Mouse (Mus musculus) adrenal gland, adult 2 months (tissue): Measurements from ENCODE around the gene Tgif2. TPM values are rescaled to one million over a fixed set of nuclear protein-coding genes. Genes with fewer than 3 reads are reported as not detected.
A peak's percentile ranks its signal among the peaks of the same experiment; 100 is the strongest.
"Not testable (repeated sequence)": the region's sequence is repeated elsewhere in the genome, so short reads cannot be mapped to it uniquely, and the experiment has no call there.

Experiments used
- DNase-seq: peaks from one replicate; pipeline ENCODE4 v3.0.0; 2021
- long read RNA-seq: library from polyadenylated mRNA; stranded (forward); transcript quantifications from one replicate; pipeline ENCODE4 v2.0.0, GENCODE M21; 2021
- polyA plus RNA-seq: library from polyadenylated mRNA; depleted of rRNA; stranded (reverse); fragments of >200 nt; gene quantifications from 2 replicates; pipeline ENCODE4 v1.2.3, GENCODE M21; 2012; rRNA removed
- total RNA-seq, 2 experiments: library from RNA; stranded (reverse); gene quantifications; 2 replicates each; pipeline ENCODE4 v1.2.3; 2021

Gene Tgif2
- total RNA-seq, result 1 to 10 TPM; 1.8 to 4.3 TPM
- 5.5 and 8.5 TPM in 2 replicates for polyA plus RNA-seq
- long read RNA-seq, partial matches to known transcripts, result 0 of 5 reads
- long read RNA-seq, other reads (novel, unspliced or antisense), result 3 of 5 reads

DNA sequence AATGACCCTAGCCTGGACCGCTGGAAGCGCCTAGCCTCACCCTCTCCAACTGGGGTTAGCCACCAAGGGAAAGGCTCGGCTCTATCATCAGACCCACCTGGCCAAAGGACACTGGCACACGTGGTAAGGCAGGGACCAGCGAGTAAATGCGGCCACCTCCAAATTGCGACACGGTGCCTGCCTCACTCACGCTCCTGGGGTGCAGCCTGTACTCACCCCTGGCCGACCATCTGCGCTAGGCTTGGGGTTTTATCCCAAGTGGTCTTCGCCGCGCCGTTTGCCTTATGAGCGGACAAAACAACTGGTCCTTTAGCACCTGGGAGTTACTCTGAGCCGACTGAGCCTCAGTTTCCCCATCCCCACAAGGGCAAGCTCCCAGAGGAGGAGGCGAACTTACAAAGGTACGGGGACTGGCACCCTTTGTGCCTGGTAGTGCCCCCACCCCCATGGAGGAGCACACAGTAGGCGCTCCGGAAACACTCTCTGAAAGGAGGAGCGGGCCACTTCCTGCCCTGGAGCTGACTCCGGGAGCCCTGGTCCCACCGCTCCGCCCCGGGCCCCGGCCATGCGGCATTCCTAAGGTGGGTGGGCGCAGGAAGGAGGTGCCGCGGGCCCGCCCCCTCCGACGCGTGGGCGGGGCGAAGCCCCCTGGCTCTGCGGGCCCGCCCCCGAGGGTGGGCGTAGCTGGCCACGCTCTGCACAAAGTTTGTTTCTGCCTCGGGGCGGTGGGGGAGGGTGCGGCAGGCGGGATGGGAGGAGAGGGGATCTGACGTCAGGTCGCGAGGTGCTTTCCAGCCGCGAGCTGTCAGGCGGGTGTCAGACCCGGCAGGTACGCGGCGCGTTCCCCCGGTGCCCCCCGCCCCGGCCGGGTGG is at the start of gene Tgif2:
TSS of gene Tgif2 (plus strand) at position 689 of the 873 bp plus-strand sequence.
- peak; percentile 67 for DNase-seq

DNA sequence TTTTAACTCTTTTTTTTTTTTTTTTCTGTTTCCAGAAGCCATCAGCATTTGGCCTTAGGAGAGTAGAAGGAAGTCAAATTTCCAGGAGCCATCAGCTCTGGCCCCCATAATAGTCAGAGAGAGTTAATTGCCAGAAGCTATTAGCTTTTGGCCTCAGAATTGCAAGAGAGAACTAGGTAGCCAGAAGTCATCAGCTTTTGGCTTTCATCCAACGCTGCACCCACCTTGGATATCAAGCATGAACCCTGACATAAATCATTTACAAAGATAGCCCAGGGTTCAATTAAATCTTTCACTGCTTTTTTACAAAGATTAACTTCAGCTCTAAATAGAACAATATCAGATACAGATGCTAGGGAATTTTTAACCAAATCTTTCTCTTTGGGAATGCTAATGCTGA is 41.3 kb upstream of the Tgif2 start:
- no peak for DNase-seq

DNA sequence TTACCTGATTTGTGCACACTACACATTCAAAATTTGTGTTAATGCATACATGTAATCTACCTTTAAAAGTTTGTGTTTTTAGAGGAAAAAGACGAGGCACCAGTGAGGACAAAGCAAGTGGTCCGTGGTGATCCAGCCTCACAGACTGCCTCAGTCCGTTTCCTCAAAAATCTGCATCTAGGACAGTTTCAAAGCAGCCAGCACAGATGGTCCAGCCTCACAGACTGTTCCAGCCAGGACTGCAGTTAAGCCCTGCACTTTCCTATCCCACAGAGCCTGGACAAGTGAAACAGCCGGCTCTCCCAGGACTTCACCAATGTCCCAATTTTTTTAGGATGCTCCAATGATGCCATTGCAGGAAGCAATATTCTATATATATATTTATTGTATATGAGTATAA is 38.8 kb upstream of the Tgif2 start:
- DNase-seq, result no peak

DNA sequence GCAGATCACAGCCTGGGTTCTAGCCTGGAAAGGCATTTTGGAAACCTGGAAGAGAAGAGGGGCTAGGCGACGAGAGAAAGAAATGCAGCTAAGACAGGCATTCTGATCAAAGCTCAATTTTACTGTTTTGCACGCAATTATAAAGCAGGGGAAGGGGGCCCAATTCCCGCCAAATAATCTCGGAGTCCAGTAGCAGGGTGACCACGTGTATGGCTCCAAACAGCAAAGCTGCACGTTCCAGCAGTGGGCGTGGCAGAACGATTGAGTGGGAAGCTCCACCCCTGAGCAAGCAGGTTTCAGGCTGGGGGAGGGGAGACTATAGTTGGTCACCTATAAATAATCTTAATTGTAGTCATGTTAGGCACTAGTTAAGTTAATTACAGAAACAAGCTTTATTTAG is 37.7 kb upstream of the Tgif2 start:
- DNase-seq, result not testable (repeated sequence)

DNA sequence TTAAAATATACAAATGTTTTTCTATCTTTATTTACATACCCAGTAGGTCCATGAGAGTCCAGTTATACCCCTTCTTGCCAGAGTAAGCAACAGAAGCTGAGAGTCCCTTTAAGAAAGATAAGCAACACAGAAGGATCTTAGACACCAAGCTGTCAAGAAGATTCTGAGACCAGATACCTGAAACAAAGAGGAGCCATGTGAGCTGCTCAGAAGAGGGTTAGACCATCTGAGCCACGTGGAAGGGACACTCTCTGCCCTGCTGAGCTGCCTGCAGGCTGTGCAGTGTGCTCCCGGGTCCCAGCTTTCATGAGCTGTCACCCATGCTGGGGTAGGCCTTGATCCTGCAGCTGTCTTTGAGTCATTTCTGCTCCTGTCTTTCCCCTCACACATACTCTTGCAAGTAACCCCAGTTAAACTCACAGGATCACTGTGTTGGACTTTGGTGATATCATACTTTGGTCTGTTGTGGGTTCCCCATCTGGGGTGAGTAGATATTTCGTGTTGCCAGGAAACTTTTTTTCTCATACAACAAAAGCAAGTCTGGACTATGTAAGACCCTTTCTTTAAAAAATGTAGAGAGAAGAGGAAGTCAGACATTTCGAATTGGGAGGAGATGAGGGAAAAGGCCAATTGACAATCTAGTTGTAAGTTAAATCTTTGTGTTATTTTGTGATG is 36.0 kb upstream of the Tgif2 start:
- DNase-seq, result no peak

DNA sequence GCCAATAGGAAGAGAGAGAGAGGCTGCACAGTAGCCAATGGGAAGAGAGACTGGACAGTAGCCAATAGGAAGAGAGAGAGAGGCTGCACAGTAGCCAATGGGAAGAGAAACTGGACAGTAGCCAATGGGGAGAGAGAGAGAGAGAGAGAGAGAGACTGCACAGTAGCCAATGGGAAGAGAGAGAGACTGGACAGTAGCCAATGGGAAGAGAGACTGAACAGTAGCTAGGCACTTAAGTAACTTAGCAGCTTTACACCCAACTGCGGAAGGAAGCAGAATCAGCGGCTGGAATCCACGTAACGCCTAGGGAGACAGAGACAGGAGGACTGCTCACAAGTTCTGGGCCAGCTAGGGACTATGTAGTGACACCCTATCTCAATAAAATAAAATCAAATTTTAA is 35.2 kb upstream of the Tgif2 start:
- no peak for DNase-seq

DNA sequence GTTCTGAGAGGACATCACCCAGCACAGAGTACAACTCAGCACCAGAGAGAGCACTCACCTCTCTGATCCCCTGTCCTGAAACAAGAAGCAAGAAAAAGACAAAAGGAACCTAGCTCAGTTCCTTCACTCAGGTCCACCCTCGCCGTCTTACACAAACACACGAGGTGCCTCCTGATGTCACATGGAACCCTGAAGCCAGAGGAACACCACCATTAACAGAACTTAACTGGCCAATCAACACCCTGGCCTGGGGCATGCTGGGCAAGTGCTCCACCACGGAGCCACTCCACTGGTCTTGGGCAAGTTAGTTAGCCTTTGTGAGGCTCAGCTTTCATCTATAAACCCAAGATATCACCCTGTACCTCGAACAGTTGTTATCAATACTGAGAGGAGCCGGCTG is 32.9 kb upstream of the Tgif2 start:
- DNase-seq, result no peak

DNA sequence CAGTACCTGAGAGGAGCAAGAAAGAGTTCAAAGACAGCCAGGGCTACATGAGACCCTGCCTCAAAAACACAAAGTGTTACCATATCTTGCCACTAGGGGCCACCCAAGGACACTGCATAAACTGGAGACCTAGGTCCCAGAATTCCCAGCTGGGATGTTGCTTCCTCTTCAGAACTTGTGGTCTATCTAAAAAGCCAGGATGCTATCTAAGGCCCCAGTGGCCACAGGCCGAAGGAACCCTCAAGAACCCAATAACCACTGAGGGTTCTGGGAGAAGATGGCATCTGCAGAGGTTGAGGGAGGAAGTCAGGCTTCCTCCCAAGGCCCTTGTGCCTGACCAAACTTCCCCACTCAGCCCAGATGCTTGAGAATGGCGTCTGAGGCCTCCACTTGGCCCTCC is 30.2 kb upstream of the Tgif2 start:
- DNase-seq, result peak; percentile 55

DNA sequence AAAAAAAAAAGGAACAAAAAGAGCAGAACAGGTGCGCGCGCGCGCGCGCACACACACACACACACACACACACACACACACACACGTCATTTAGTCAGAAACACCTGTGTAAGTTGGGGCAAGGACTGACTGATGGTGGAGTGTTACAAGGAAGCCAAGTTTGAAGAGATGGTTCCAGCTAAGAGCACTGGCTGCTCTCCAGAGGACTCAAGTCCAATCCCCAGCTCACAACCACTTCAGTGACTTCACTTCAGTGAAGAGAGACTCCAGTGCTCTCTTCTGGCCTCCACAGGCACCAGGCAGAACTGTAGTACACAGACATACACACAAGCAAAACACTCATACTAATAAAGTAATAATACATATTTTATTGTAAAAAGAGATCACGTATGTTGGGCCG is 29.1 kb upstream of the Tgif2 start:
- no peak for DNase-seq

DNA sequence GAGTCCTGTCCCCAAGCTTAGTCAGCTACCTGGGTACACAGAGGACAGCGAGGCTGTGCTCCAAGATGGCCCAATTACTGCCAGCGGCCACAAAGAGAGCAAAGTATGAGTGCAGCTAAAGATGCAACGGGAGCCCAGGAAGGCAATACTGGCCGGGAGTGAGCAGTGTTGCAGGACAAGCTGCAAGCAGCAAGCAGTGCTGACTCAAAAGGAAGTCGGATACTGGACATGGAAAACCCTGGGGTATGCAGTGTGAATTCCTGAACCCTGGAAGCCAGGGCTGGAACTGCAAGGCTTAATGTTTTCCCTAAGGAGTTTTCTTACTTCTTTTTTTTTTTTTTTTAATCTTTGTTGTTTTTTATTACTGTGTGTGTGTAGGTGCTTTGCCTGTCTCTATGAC is 28.3 kb upstream of the Tgif2 start:
- DNase-seq, result no peak

DNA sequence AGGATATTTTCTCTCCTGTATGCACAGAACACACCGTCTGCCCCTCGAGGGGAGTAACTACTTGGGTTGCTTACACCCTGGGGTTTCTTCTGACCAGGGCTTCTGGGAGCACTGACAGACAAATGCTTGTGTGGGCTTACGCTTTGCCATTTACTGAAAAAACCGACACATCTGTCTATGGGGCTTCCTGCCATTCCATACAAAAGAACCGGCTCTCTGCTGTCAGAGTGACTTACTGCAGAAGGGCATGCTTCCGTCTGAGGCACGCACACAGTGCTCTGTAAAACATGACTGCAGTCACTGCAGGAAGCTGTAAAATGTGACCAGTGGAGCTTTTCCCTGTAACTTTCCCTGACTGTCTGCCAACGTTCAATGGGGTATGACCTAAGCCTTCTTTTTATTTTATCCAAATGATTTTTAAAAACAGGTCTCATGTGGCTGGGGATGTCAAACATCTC is 25.4 kb upstream of the Tgif2 start:
- DNase-seq, result peak; percentile 10

DNA sequence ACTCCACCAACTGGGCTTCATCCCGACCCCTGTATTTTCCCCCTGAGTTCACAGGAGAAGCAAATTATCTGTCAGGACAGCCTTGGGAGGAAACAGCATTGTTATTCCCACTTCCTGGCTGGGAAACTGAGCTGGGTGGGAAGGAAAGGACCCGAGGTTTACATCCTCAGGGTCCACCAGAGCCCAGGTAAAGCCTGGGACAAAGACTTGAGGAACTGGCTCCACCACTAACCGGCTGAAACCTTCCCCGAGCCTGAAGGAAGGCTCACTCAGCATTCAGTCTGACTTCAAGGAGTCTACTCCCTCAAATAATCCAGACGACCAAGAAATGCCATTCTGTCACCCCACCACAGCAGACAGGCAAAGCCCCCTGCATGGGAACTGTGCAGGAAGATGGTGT is 24.9 kb upstream of the Tgif2 start:
- DNase-seq, result no peak

DNA sequence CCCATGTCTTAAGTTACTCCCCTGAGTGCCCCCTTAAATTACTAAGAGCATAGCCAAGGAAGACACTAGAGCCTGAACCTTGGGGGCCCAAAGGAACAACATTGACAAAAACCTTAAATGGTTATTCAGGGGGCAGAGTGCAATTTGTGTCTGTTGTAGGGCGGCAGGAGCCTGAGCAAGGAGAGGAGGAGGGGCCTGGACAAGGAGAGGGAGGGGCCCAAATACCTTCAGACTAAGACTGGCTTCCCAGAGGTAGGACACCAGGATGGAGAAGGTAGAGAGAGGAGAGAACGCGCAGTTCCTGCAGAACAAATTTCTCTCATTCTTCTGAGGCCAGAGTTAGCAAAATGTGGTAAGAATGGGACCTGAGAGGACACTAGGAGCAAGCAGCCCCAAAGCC is 24.4 kb upstream of the Tgif2 start:
- DNase-seq, result no peak

DNA sequence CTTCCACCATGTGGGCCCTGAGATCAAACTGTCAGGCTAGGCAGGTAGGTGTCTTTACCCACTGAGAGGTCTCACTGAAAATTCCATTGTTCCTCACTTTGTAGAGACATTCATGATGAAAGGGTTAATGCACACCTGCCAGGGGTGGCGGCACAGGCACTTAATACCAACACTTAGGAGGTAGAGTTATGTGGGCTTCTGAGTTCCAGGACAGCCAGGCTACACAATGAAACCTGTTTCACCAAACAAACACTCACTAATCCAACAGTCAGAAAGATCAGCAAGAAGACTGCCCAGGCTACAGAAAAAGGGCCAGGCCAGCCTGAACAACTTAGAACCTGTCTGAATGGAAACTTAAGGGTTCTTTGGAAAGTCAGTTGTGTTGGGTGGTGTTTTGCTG is 23.7 kb upstream of the Tgif2 start:
- no peak for DNase-seq

DNA sequence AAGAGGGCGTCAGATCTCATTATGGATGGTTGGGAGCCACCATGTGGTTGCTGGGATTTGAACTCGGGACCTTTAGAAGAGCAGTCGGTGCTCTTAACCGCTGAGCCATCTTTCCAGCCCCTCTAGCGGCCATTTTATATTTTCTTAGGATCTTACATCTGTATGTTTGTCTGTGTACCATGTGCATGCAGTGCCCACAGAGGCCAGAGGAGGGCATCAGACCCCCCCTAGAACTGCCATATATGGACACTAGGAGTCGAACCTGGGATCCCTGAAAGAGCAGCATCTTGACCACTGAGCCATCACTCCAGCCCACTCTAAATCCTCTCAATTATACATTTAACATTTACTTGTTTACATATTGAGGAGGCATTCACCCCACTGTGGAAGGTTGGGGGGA is 14.7 kb upstream of the Tgif2 start:
- not testable (repeated sequence) for DNase-seq

DNA sequence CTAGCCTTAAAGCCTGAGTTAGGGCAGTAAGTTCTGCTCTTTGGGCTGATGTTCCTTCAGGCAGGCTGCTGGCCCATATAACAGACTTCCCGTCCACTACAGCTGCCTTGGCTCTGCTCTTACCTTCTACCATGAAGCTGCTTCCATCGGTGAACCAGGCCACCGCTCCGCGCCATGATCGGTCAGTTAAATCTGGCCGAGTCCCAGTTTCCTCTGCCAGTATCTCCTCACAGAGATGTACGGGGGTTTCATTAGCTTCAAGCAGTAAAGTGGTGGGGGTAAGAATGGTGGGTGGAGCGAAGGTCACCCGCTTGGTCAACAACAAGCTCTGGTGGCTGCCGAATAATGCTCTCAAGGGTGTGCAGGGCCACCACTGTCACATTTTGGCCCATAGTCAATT is 5.5 kb upstream of the Tgif2 start:
- no peak for DNase-seq

DNA sequence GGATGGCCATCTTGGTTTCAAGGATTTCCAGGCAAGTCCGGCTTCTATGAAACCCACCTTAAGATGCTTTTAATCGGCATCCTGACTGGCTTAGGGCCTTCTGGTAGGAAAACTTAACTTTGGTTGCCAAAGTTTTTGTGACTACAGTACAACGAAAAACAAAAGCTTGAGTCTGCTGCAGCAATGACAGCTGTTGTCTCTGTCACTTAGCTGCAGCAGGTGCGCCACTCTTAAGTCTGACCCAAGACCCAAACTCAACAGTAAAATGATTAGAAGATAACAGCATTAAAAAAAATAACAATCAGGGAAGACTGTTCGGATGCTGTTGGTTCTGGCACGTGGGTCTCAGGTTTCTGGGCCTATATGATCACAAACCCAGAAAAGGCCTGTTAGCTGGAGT is 968 bp upstream of the Tgif2 start:
- DNase-seq, result no peak

DNA sequence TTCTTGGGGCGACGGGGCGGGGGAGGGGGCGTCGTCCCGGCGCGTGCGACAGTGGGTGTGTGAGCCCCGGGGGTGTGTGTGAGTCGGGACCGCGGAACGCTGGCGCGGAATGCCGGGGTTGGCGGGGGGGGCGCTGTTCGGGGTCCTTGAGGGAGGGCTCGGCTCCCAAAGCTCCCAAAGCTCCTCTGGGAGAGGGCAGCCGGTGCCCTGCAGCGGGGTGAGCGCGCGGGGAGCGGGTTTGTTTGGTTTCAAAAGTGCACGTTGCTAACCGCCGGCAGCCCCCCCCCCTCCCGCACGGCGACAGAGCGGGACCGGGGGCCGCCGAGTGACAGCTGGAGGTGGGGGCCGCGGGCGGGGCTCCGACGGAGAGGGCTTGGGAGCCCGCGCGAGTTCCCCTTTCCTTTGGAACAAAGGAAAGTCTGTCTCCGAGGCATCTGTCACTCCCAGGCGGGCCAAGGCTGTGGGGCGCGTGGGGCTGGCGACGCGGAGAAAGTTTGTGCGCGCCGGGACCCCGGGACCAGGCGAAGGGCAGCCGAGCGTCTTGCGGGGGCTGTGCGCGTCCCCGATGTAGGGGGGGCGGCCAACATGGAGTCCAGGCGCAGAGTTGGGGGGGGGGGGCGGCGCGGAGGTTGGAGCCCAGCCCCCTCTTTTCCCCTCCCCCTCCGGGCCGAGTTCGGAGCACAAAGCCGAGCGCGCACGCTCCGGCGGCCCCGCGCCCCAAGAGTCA is 657 bp downstream of the Tgif2 start:
- peak; percentile 50 for DNase-seq

DNA sequence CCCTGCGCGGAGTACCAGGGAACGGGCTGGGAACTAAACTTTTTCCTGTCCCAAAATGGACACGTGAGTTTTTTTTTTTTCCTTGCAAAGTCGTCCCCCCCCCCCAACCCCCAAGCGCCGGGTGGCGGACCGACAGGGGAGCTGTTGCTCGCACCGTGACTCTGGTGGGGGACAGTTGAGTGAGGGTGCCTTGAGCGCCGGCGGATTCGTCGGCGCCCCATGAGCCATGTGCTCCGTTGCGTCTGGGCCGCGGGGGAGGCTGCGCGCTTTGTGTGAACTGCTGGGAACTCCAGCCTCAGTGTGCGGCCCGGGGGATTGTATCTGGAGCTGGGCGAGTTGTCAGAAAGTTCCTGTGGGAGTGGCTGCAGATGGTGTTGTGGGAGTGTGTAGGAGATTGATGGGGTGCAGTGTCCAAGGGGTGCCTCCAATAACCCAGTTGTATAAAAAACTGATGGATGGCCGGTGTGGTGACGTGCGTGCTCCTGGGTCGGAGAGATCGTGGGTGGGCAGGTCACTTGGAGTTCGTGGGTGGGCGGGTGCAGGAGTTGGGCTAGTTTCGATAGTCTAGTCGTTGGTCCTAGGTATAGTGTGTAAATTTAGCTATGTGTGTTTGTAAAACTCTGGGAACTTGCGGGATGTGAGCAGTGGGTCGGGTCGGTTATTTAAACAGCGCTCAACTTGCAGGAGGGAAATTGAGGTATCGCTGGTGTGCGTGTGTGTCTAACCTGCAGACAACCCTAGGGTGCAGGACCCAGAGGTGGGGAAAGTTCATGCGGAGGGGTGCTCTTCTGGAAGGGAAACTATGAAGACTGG is 1.4 kb downstream of the Tgif2 start:
- DNase-seq, result peak; percentile 71

DNA sequence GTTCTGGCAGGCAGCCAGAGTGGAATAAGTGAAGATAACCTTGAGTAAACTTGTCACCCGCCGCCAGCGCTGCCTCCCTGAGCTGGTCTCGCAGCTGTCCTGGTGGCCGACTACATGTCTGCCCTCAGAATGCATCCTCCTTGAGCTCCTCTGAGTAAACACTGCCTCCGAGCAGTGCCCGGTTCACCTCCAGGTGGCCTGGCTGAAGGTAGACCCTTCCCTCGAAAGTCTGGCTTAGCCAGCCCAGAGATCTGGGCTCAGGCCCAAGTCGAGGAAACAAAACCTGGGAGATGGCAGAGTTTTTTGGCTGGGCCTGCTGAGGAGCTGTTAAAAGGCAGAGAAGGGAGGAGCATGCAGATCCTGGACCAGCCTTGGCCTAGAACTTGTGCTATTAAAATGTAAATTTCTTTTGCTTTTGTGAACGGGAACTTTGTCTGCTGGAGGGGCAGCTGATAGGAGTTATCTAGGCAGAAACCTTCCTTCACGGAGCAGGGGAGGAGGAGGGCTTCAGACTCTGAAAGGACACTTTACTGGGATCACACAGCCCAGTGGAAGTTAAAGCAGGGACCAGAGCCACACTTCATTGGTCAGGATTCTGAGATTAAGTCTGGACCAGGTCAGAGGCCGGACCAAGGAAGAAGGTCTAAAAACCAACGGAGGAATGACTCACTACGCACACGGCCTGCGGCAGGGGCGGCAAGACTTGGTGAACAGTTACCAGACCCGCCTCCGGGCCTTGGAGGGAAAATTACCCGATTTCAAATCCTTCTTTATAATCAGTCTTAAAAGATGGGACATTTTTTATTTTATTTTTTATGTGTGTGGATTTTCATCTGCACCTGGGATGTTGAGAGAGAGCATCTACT is 2.3 kb downstream of the Tgif2 start:
- peak; percentile 75 for DNase-seq

DNA sequence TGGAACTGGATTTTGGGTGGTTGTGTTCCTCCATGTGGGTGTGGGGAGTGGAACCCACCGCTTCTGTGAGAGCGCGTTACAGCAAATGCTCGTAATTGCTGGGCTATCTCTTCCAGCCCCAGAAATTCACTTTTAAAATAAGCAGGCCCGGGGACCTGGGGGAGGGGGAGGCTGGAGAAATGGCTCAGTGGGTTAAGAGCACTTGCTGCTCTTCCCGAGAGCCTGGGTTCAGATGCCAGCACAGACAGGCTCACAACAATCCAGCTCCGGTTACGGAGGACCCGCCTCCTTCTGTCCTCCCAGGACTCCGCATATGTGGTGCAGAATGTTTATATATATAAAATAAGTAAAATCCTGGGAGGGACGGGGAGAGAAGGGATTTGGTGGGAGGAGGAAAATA is 2.9 kb downstream of the Tgif2 start:
- DNase-seq, result no peak
